Mouse (Mus musculus): Measurements from ENCODE around the gene Auts2. TPM values are rescaled to one million over a fixed set of nuclear protein-coding genes. Genes with fewer than 3 reads are reported as not detected.

The Auts2 gene
- polyA plus RNA-seq, 1 experiment from 2014 or later, result 97.2 TPM

- H3K4me2 ChIP-seq (ENCODE audit: low read length), result peak overlapping the region; percentile 46
- 0 out of 2 replicates have a peak overlapping the region, but pooled peaks have one; percentile 3 for H3K9ac ChIP-seq (replicated peaks; ENCODE audit: low read depth, low read length)
- no peaks in the 10 kb centered on the region for H3K27me3 ChIP-seq (replicated peaks; ENCODE audit: control insufficient read depth, insufficient read depth, low read length)
- peak overlapping the region; percentile 4; the same call in 1 of the 2 replicates for H3K4me3 ChIP-seq (replicated peaks; ENCODE audit: low read length)
- H3K27ac ChIP-seq (ENCODE audit: low read length), result peak overlapping the region; percentile 79
- peaks cover 39% of the 10 kb centered on the region for H3K4me1 ChIP-seq (replicated peaks; ENCODE audit: control insufficient read depth, insufficient read depth, low read length)
- H3K9me3 ChIP-seq (ENCODE audit: control insufficient read depth, low read length), result no peaks in the 10 kb centered on the region
- 2% methylated on average over 19 of the region's 19 CpGs for WGBS
- peak; percentile 95 for ATAC-seq
- no peaks in the 10 kb centered on the region for H3K36me3 ChIP-seq (ENCODE audit: control insufficient read depth, insufficient read depth)
Observed at GRCm38 (mm10) chr5:132074724-132075374, 468.3 kb downstream of the Auts2 start.

- peak overlapping the region; percentile 46 for H3K4me2 ChIP-seq (ENCODE audit: low read length)
- H3K9ac ChIP-seq (replicated peaks; ENCODE audit: low read depth, low read length), result 0 out of 2 replicates have a peak overlapping the region, but pooled peaks have one; percentile 3
- H3K27ac ChIP-seq (ENCODE audit: low read length), result peak overlapping the region; percentile 79
- no peaks in the 10 kb centered on the region for H3K9me3 ChIP-seq (ENCODE audit: control insufficient read depth, low read length)
- H3K4me1 ChIP-seq (replicated peaks; ENCODE audit: control insufficient read depth, insufficient read depth, low read length), result peaks cover 39% of the 10 kb centered on the region
- no peaks in the 10 kb centered on the region for H3K36me3 ChIP-seq (ENCODE audit: control insufficient read depth, insufficient read depth)
- peak overlapping the region; percentile 4; the same call in 1 of the 2 replicates for H3K4me3 ChIP-seq (replicated peaks; ENCODE audit: low read length)
- no peaks in the 10 kb centered on the region for H3K27me3 ChIP-seq (replicated peaks; ENCODE audit: control insufficient read depth, insufficient read depth, low read length)
- ATAC-seq, result peak; percentile 69
- 2% methylated on average over 11 of the region's 11 CpGs for WGBS
Observed at GRCm38 (mm10) chr5:132074360-132074723, 468.8 kb downstream of the Auts2 start.

- Histone ChIP-seq H3K27me3 (replicated peaks; ENCODE audit: control insufficient read depth, insufficient read depth, low read length) (no peaks in the 10 kb centered on the region), H3K4me2 (ENCODE audit: low read length) (peak overlapping the region; percentile 46), H3K27ac (ENCODE audit: low read length) (peak overlapping the region; percentile 79; the same call in 1 of the 2 replicates), H3K4me1 (replicated peaks; ENCODE audit: control insufficient read depth, insufficient read depth, low read length) (peaks cover 39% of the 10 kb centered on the region), H3K9me3 (ENCODE audit: control insufficient read depth, low read length) (no peaks in the 10 kb centered on the region), H3K36me3 (ENCODE audit: control insufficient read depth, insufficient read depth) (no peaks in the 10 kb centered on the region), H3K9ac (replicated peaks; ENCODE audit: low read depth, low read length) (no peak overlapping the region), H3K4me3 (replicated peaks; ENCODE audit: low read length) (no peak overlapping the region)
- 23% methylated on average over 10 of the region's 10 CpGs for WGBS
- ATAC-seq, result no peak
Observed at GRCm38 (mm10) chr5:132073677-132074359, 469.3 kb downstream of the Auts2 start.

GRCm38 (mm10) chr5:132072356-132072755, 470.8 kb downstream of the Auts2 start:
- Histone ChIP-seq H3K4me2 (ENCODE audit: low read length) (no peak overlapping the region), H3K36me3 (ENCODE audit: control insufficient read depth, insufficient read depth) (no peaks in the 10 kb centered on the region), H3K4me1 (replicated peaks; ENCODE audit: control insufficient read depth, insufficient read depth, low read length) (peaks cover 44% of the 10 kb centered on the region), H3K27ac (ENCODE audit: low read length) (no peak overlapping the region), H3K9me3 (ENCODE audit: control insufficient read depth, low read length) (no peaks in the 10 kb centered on the region), H3K9ac (replicated peaks; ENCODE audit: low read depth, low read length) (no peak overlapping the region), H3K4me3 (replicated peaks; ENCODE audit: low read length) (no peak overlapping the region), H3K27me3 (replicated peaks; ENCODE audit: control insufficient read depth, insufficient read depth, low read length) (no peaks in the 10 kb centered on the region)
- no peak for ATAC-seq
- WGBS, result 5% methylated on average over 4 of the region's 4 CpGs

GRCm38 (mm10) chr5:132067750-132068739, 475.1 kb downstream of the Auts2 start:
- H3K9me3 ChIP-seq (ENCODE audit: control insufficient read depth, low read length), result no peaks in the 10 kb centered on the region
- peaks cover 18% of the 10 kb centered on the region for H3K4me1 ChIP-seq (replicated peaks; ENCODE audit: control insufficient read depth, insufficient read depth, low read length)
- no peak overlapping the region for H3K4me3 ChIP-seq (replicated peaks; ENCODE audit: low read length)
- no peaks in the 10 kb centered on the region for H3K27me3 ChIP-seq (replicated peaks; ENCODE audit: control insufficient read depth, insufficient read depth, low read length)
- H3K4me2 ChIP-seq (ENCODE audit: low read length), result no peak overlapping the region
- no peaks in the 10 kb centered on the region for H3K36me3 ChIP-seq (ENCODE audit: control insufficient read depth, insufficient read depth)
- no peak for ATAC-seq
- WGBS, result 48% methylated on average over 10 of the region's 10 CpGs
- no peak overlapping the region for H3K9ac ChIP-seq (replicated peaks; ENCODE audit: low read depth, low read length)
- no peak overlapping the region for H3K27ac ChIP-seq (ENCODE audit: low read length)

- Histone ChIP-seq H3K9me3 (ENCODE audit: control insufficient read depth, low read length) (no peaks in the 10 kb centered on the region), H3K9ac (replicated peaks; ENCODE audit: low read depth, low read length) (no peak overlapping the region), H3K4me3 (replicated peaks; ENCODE audit: low read length) (no peak overlapping the region), H3K36me3 (ENCODE audit: control insufficient read depth, insufficient read depth) (no peaks in the 10 kb centered on the region), H3K4me2 (ENCODE audit: low read length) (no peak overlapping the region), H3K27me3 (replicated peaks; ENCODE audit: control insufficient read depth, insufficient read depth, low read length) (no peaks in the 10 kb centered on the region), H3K27ac (ENCODE audit: low read length) (no peak overlapping the region), H3K4me1 (replicated peaks; ENCODE audit: control insufficient read depth, insufficient read depth, low read length) (0 out of 2 replicates have a peak, but pooled peaks cover 4% of the 10 kb centered on the region)
- ATAC-seq, result no peak
- 89% methylated on average over 6 of the region's 6 CpGs for WGBS
Observed at GRCm38 (mm10) chr5:132060116-132060515, 483.0 kb downstream of the Auts2 start.

GRCm38 (mm10) chr5:132052637-132053036, 490.5 kb downstream of the Auts2 start:
- Histone ChIP-seq H3K27ac (ENCODE audit: low read length) (no peak overlapping the region), H3K36me3 (ENCODE audit: control insufficient read depth, insufficient read depth) (no peaks in the 10 kb centered on the region), H3K9ac (replicated peaks; ENCODE audit: low read depth, low read length) (no peak overlapping the region), H3K9me3 (ENCODE audit: control insufficient read depth, low read length) (no peaks in the 10 kb centered on the region), H3K4me1 (replicated peaks; ENCODE audit: control insufficient read depth, insufficient read depth, low read length) (no peaks in the 10 kb centered on the region), H3K4me3 (replicated peaks; ENCODE audit: low read length) (no peak overlapping the region), H3K4me2 (ENCODE audit: low read length) (no peak overlapping the region), H3K27me3 (replicated peaks; ENCODE audit: control insufficient read depth, insufficient read depth, low read length) (no peaks in the 10 kb centered on the region)
- WGBS, result 79% methylated on average over 13 of the region's 13 CpGs
- ATAC-seq, result no peak

GRCm38 (mm10) chr5:132039584-132039983, 503.6 kb downstream of the Auts2 start:
- Histone ChIP-seq H3K9me3 (ENCODE audit: control insufficient read depth, low read length) (no peaks in the 10 kb centered on the region), H3K36me3 (ENCODE audit: control insufficient read depth, insufficient read depth) (no peaks in the 10 kb centered on the region), H3K9ac (replicated peaks; ENCODE audit: low read depth, low read length) (no peak overlapping the region), H3K4me2 (ENCODE audit: low read length) (no peak overlapping the region), H3K27ac (ENCODE audit: low read length) (no peak overlapping the region), H3K27me3 (replicated peaks; ENCODE audit: control insufficient read depth, insufficient read depth, low read length) (no peaks in the 10 kb centered on the region), H3K4me3 (replicated peaks; ENCODE audit: low read length) (no peak overlapping the region), H3K4me1 (replicated peaks; ENCODE audit: control insufficient read depth, insufficient read depth, low read length) (no peaks in the 10 kb centered on the region)
- no peak for ATAC-seq
- 94% methylated on average over 6 of the region's 6 CpGs for WGBS
